Mouse (Mus musculus): ENCODE data around the gene Cyb561d2. TPM values are rescaled to one million over a fixed set of nuclear protein-coding genes. Genes with fewer than 3 reads are reported as not detected.

The Cyb561d2 gene
- total and polyA plus RNA-seq, 3 experiments: 3.2 to 10.6 (median 4.3) TPM

GRCm38 (mm10) chr9:107563029-107563581 lies 21.1 kb upstream of the Cyb561d2 start, which contains the start of gene Tusc2:
TSS of gene Tusc2 (plus strand) at chr9:107563255.
- intact Hi-C loops (cut with DNase I): no loop called here
- Histone ChIP-seq H3K27me3 (ENCODE audit: control insufficient read depth, insufficient read depth, low read length) (no peaks in the 10 kb centered on the region), H3K36me3 (ENCODE audit: control insufficient read depth, insufficient read depth, low read length) (peaks cover 17% of the 10 kb centered on the region), H3K79me2 (replicated peaks; ENCODE audit: control insufficient read depth, insufficient read depth, low read length) (no peaks in the 10 kb centered on the region), H3K27ac (peak within 1 kb of the TSS; percentile 91), H3K4me1 (ENCODE audit: control insufficient read depth, insufficient read depth, low read length) (peaks cover 9% of the 10 kb centered on the region), H3K4me3 (peak within 1 kb of the TSS; percentile 93), H3K9ac (ENCODE audit: low read depth, low read length) (peak within 1 kb of the TSS; percentile 72)
- DNase-seq: peak; percentile 93 to 97
- TF ChIP-seq CTCF (IDR thresholded peaks at IDR 0.05) (no peak), EP300 (IDR thresholded peaks at IDR 0.05; ENCODE audit: insufficient read depth, low read depth, low read length) (peak; percentile 86; the same call in 1 of the 2 replicates), POLR2A (IDR thresholded peaks at IDR 0.05; ENCODE audit: insufficient read depth, low read depth, low read length) (peak; percentile 96)
- WGBS: under 1% methylated on average over 46 of the region's 46 CpGs

GRCm38 (mm10) chr9:107556346-107556745 lies 14.4 kb upstream of the Cyb561d2 start:
- Histone ChIP-seq H3K4me1 (ENCODE audit: control insufficient read depth, insufficient read depth, low read length) (peaks cover 14% of the 10 kb centered on the region), H3K27ac (peak overlapping the region; percentile 99), H3K36me3 (ENCODE audit: control insufficient read depth, insufficient read depth, low read length) (peaks cover 23% of the 10 kb centered on the region), H3K79me2 (replicated peaks; ENCODE audit: control insufficient read depth, insufficient read depth, low read length) (peaks cover 5% of the 10 kb centered on the region), H3K4me3 (peak overlapping the region; percentile 97), H3K9ac (ENCODE audit: low read depth, low read length) (peak overlapping the region; percentile 15), H3K27me3 (ENCODE audit: control insufficient read depth, insufficient read depth, low read length) (no peaks in the 10 kb centered on the region)
- TF ChIP-seq CTCF (IDR thresholded peaks at IDR 0.05): no peak
- 0 out of 2 replicates have a peak, but pooled peaks have one; percentile 14 for TF ChIP-seq EP300 (IDR thresholded peaks at IDR 0.05; ENCODE audit: insufficient read depth, low read depth, low read length)
- peak; percentile 26; the same call in 1 of the 2 replicates for TF ChIP-seq POLR2A (IDR thresholded peaks at IDR 0.05; ENCODE audit: insufficient read depth, low read depth, low read length)
- intact Hi-C loops (cut with DNase I): no loop called here
- 26% methylated on average over 3 of the region's 3 CpGs for WGBS
- DNase-seq: no peak

DNA sequence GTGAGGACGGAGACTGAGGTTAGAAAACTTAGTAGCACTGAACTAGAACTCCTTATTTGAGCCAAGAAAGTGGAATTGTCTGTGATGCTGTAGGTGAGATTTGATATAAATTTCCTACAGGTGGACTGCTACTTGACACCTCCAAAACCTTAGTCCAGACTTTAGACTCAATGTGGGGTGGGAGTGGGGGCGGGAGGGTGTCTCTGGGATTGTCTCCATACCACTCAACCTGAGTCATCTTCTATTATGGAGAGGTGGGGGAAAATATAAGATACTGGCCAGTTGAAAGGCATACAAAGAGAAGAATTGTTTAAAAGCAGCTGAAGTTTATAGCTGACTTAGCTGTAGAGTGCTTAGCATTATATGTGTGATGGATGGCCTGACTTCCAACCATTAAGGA lies 13.7 kb upstream of the Cyb561d2 start:
- H3K79me2 ChIP-seq (replicated peaks; ENCODE audit: control insufficient read depth, insufficient read depth, low read length): peaks cover 5% of the 10 kb centered on the region
- DNase-seq: no peak
- peak overlapping the region; percentile 99 for H3K27ac ChIP-seq
- H3K4me3 ChIP-seq: peak overlapping the region; percentile 97
- intact Hi-C loops (cut with DNase I): loop anchor here (2.0 kb wide), 1 partner anchor 13 kb away; no protein-coding TSS in a partner anchor
- WGBS: 10% methylated on average over 2 of the region's 2 CpGs
- H3K36me3 ChIP-seq (ENCODE audit: control insufficient read depth, insufficient read depth, low read length): peaks cover 21% of the 10 kb centered on the region
- H3K9ac ChIP-seq (ENCODE audit: low read depth, low read length): peak overlapping the region; percentile 91
- H3K27me3 ChIP-seq (ENCODE audit: control insufficient read depth, insufficient read depth, low read length): no peaks in the 10 kb centered on the region
- H3K4me1 ChIP-seq (ENCODE audit: control insufficient read depth, insufficient read depth, low read length): peaks cover 16% of the 10 kb centered on the region
- no peak for TF ChIP-seq EP300 (IDR thresholded peaks at IDR 0.05; ENCODE audit: insufficient read depth, low read depth, low read length)
- no peak for TF ChIP-seq POLR2A (IDR thresholded peaks at IDR 0.05; ENCODE audit: insufficient read depth, low read depth, low read length)
- TF ChIP-seq CTCF (IDR thresholded peaks at IDR 0.05): no peak

DNA sequence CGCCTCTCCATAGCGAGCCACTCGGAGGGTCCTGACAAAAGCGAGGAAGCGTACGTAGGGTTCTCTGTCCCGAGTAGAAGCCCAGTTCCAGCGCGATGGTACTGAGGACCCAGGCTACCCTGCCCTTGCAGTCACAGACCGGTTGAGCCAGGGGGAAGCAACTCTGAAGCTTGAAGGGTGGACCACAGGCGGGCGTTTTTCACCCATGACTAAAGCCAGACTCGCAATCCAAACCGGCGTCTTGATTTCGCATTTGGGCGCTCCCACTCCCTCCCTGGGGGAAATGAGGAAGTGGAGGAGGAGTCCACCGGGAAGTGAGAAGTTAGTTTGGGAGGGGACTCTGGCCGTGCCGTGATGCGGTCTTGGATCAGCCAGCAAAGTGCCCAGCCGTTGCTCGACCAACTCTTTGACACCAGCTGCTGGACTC lies 13.1 kb upstream of the Cyb561d2 start:
- 0% methylated on average over 23 of the region's 23 CpGs for WGBS
- Histone ChIP-seq H3K79me2 (replicated peaks; ENCODE audit: control insufficient read depth, insufficient read depth, low read length) (peaks cover 5% of the 10 kb centered on the region), H3K27ac (peak overlapping the region; percentile 99), H3K9ac (ENCODE audit: low read depth, low read length) (peak overlapping the region; percentile 91), H3K36me3 (ENCODE audit: control insufficient read depth, insufficient read depth, low read length) (peaks cover 19% of the 10 kb centered on the region), H3K4me1 (ENCODE audit: control insufficient read depth, insufficient read depth, low read length) (peaks cover 16% of the 10 kb centered on the region), H3K4me3 (peak overlapping the region; percentile 97), H3K27me3 (ENCODE audit: control insufficient read depth, insufficient read depth, low read length) (no peaks in the 10 kb centered on the region)
- DNase-seq: peak; percentile 80 to 86
- TF ChIP-seq CTCF (IDR thresholded peaks at IDR 0.05): no peak
- TF ChIP-seq EP300 (IDR thresholded peaks at IDR 0.05; ENCODE audit: insufficient read depth, low read depth, low read length): peak; percentile 91
- TF ChIP-seq POLR2A (IDR thresholded peaks at IDR 0.05; ENCODE audit: insufficient read depth, low read depth, low read length): peak; percentile 83
- intact Hi-C loops (cut with DNase I): loop anchor here (2.0 kb wide), 1 partner anchor 14 kb away; no protein-coding TSS in a partner anchor

GRCm38 (mm10) chr9:107554319-107554825 lies 12.4 kb upstream of the Cyb561d2 start:
- Histone ChIP-seq H3K4me3 (peak overlapping the region; percentile 97), H3K9ac (ENCODE audit: low read depth, low read length) (peak overlapping the region; percentile 91), H3K27ac (peak overlapping the region; percentile 99), H3K4me1 (ENCODE audit: control insufficient read depth, insufficient read depth, low read length) (peaks cover 16% of the 10 kb centered on the region), H3K27me3 (ENCODE audit: control insufficient read depth, insufficient read depth, low read length) (no peaks in the 10 kb centered on the region), H3K79me2 (replicated peaks; ENCODE audit: control insufficient read depth, insufficient read depth, low read length) (peaks cover 5% of the 10 kb centered on the region), H3K36me3 (ENCODE audit: control insufficient read depth, insufficient read depth, low read length) (peaks cover 16% of the 10 kb centered on the region)
- intact Hi-C loops (cut with DNase I): loop anchor here (2.0 kb wide), 1 partner anchor 14 kb away; no protein-coding TSS in a partner anchor
- TF ChIP-seq CTCF (IDR thresholded peaks at IDR 0.05): peak; percentile 36
- peak; percentile 49 for TF ChIP-seq EP300 (IDR thresholded peaks at IDR 0.05; ENCODE audit: insufficient read depth, low read depth, low read length)
- TF ChIP-seq POLR2A (IDR thresholded peaks at IDR 0.05; ENCODE audit: insufficient read depth, low read depth, low read length): peak; percentile 96
- WGBS: under 1% methylated on average over 53 of the region's 53 CpGs
- DNase-seq: peak; percentile 96
